Mouse (Mus musculus) hindbrain, embryonic 14.5 days (tissue): ENCODE data around the gene Sh3rf3. TPM values are rescaled to one million over a fixed set of nuclear protein-coding genes. Genes with fewer than 3 reads are reported as not detected.
A peak's percentile ranks its signal among the peaks of the same experiment; 100 is the strongest.

ENCODE experiments used
- ATAC-seq: fragments of 200-750 bp; cut with Nextera tagmentation; 2 replicates; pipeline ENCODE4 v1.8.0; 2017; ENCODE audit warnings: moderate number of reproducible peaks, mild to moderate bottlenecking, moderate TSS enrichment, moderate library complexity; ENCODE audit not compliant: low FRiP score
- DNase-seq: peaks from one replicate; pipeline ENCODE4 v3.0.0-alpha.2; 2015; ENCODE audit warnings: low spot score
- H3K27ac ChIP-seq: fragments of 300-500 bp; sonication (generic); 2 replicates; pipeline ENCODE4 v1.5.1; 2014; ENCODE audit warnings: mild to moderate bottlenecking, moderate library complexity
- H3K27me3 ChIP-seq: fragments of 300-500 bp; sonication (generic); 2 replicates; pipeline ENCODE4 v1.6.1; 2014; ENCODE audit warnings: mild to moderate bottlenecking, low read length, mixed read lengths; ENCODE audit not compliant: control insufficient read depth, insufficient read depth
- H3K36me3 ChIP-seq: fragments of 300-500 bp; sonication (generic); replicated peaks from 2 replicates; pipeline ENCODE4 v1.6.1; 2014; ENCODE audit not compliant: control insufficient read depth, insufficient read depth
- H3K4me1 ChIP-seq: fragments of 300-500 bp; sonication (generic); replicated peaks from 2 replicates; pipeline ENCODE4 v1.6.1; 2014; ENCODE audit warnings: antibody characterized with exemption, low read length, mixed read lengths; ENCODE audit not compliant: control insufficient read depth, insufficient read depth
- H3K4me2 ChIP-seq: fragments of 300-500 bp; sonication (generic); replicated peaks from 2 replicates; pipeline ENCODE4 v1.6.1; 2014; ENCODE audit warnings: mild to moderate bottlenecking, moderate library complexity
- H3K4me3 ChIP-seq: fragments of 300-500 bp; sonication (generic); replicated peaks from 2 replicates; pipeline ENCODE4 v1.5.1; 2014; ENCODE audit warnings: mild to moderate bottlenecking, low read length
- H3K9ac ChIP-seq: fragments of 300-500 bp; sonication (generic); 2 replicates; pipeline ENCODE4 v1.6.1; 2014
- H3K9me3 ChIP-seq: fragments of 300-500 bp; sonication (generic); 2 replicates; pipeline ENCODE4 v1.6.1; 2016; ENCODE audit warnings: low read length; ENCODE audit not compliant: control insufficient read depth
- WGBS: fragments of 180-500 bp; shearing (Covaris S2); extraction: QIAGEN DNeasy Blood & Tissue Kit; methylation state at CpG from one replicate; pipeline ENCODE4 v1.1.7; 2014; 5-methylcytosine and 5-hydroxymethylcytosine counted together
- polyA plus RNA-seq: library from polyadenylated mRNA; unstranded; fragments of >200 nt; fragmentation: Nextera tagmentation; extraction: Ambion mirVana; gene quantifications from 2 replicates; pipeline ENCODE4 v1.2.1, GENCODE M21; 2014

The Sh3rf3 gene
- polyA plus RNA-seq, 1 experiment from 2014 or later = 5.2 TPM

GRCm38 (mm10) chr10:58981674-58982329 is 168.6 kb downstream of the Sh3rf3 start:
- WGBS = 77% methylated on average over 9 of the region's 9 CpGs
- peaks cover 9% of the 10 kb centered on the region for H3K4me1 ChIP-seq
- no peak overlapping the region for H3K4me2 ChIP-seq
- no peak overlapping the region for H3K27ac ChIP-seq
- no peak overlapping the region for H3K9ac ChIP-seq
- H3K9me3 ChIP-seq = no peaks in the 10 kb centered on the region
- H3K4me3 ChIP-seq = no peak overlapping the region
- no peaks in the 10 kb centered on the region for H3K36me3 ChIP-seq
- DNase-seq (no peak), ATAC-seq (no peak)
- H3K27me3 ChIP-seq = no peaks in the 10 kb centered on the region

DNA sequence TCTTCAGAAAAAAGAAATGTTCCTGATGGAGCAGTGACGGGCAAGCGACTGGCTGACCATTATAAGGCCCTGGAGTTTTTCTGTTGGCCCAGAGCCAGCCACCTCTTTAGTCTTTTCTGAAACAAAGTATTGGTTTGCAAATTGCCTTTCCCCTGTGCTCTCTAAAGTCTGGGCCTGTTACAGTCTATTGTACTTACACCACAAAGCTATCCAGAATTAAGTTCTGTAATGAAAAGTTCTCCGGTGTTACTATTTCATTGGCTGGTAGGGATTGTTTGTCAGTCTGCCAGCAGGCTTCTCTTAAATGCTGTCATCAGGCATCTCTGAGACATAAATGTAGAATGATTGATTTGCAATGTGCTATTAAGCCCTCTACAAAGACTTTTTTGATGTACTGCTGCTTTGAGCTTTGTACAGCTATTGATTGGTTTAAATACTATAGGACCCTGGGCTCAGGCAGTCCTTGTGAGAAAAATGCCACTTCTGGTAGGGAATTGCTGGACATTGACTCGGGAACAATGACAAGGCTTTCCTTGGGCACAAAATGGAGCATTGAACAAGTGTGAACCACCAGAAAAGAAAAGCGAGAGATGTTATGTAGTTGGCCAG is 169.5 kb downstream of the Sh3rf3 start:
- ATAC-seq = no peak
- no peak overlapping the region for H3K4me2 ChIP-seq
- H3K27ac ChIP-seq = no peak overlapping the region
- 41% methylated on average over 5 of the region's 5 CpGs for whole genome bisulfite sequencing
- no peaks in the 10 kb centered on the region for H3K27me3 ChIP-seq
- H3K4me3 ChIP-seq = no peak overlapping the region
- DNase-seq = peak; percentile 28
- H3K4me1 ChIP-seq = peaks cover 9% of the 10 kb centered on the region
- H3K36me3 ChIP-seq = no peaks in the 10 kb centered on the region
- no peak overlapping the region for H3K9ac ChIP-seq
- H3K9me3 ChIP-seq = no peaks in the 10 kb centered on the region

DNA sequence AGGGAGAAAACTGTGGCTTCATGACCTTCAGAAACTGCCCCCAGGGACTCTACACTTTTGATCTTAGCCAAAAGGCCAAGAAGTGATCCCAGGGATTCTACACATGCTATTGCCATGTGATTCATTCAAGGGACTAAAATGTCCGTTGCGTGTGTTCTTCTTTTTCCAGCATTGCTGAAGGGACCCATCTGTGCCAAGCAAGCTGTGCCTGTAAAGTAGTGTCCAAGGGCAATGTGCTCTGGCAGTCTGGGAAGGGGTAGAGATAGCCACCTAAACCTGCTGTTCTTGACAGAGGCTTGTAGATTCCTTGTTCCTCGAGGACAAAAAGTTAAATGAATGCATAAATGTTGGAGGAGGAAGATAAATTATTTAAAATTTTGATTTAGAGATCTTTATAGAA is 178.5 kb downstream of the Sh3rf3 start:
- Histone ChIP-seq H3K27me3 (no peaks in the 10 kb centered on the region), H3K4me2 (no peak overlapping the region), H3K4me3 (no peak overlapping the region), H3K36me3 (no peaks in the 10 kb centered on the region), H3K9ac (no peak overlapping the region), H3K9me3 (no peaks in the 10 kb centered on the region), H3K4me1 (no peaks in the 10 kb centered on the region), H3K27ac (no peak overlapping the region)
- DNase-seq = no peak
- no peak for ATAC-seq
- 89% methylated on average over 3 of the region's 3 CpGs for WGBS

- no peaks in the 10 kb centered on the region for H3K4me1 ChIP-seq
- WGBS = 86% methylated on average over 2 of the region's 2 CpGs
These were observed 181.6 kb downstream of the Sh3rf3 start for GRCm38 (mm10) chr10:58994726-58995125.

GRCm38 (mm10) chr10:58995132-58995531 is 182.0 kb downstream of the Sh3rf3 start:
- no peaks in the 10 kb centered on the region for H3K9me3 ChIP-seq
- WGBS = 68% methylated on average over 3 of the region's 3 CpGs
- no peaks in the 10 kb centered on the region for H3K27me3 ChIP-seq

More at GRCm38 (mm10) chr10:58994726-58995125, 181.6 kb downstream of the Sh3rf3 start:
- Histone ChIP-seq H3K4me2 (no peak overlapping the region), H3K9ac (no peak overlapping the region), H3K27ac (no peak overlapping the region), H3K9me3 (no peaks in the 10 kb centered on the region), H3K27me3 (no peaks in the 10 kb centered on the region), H3K4me3 (no peak overlapping the region), H3K36me3 (no peaks in the 10 kb centered on the region)
- no peak for DNase-seq
- no peak for ATAC-seq

GRCm38 (mm10) chr10:59002361-59002760 is 189.2 kb downstream of the Sh3rf3 start:
- H3K4me1 ChIP-seq = no peaks in the 10 kb centered on the region
- no peak overlapping the region for H3K9ac ChIP-seq
- no peaks in the 10 kb centered on the region for H3K36me3 ChIP-seq
- ATAC-seq (no peak), DNase-seq (no peak)
- H3K27me3 ChIP-seq = no peaks in the 10 kb centered on the region
- no peak overlapping the region for H3K27ac ChIP-seq
- no peak overlapping the region for H3K4me3 ChIP-seq
- H3K4me2 ChIP-seq = no peak overlapping the region
- no peaks in the 10 kb centered on the region for H3K9me3 ChIP-seq
- 92% methylated on average over 9 of the region's 9 CpGs for WGBS

More at GRCm38 (mm10) chr10:58995132-58995531, 182.0 kb downstream of the Sh3rf3 start:
- Histone ChIP-seq H3K36me3 (no peaks in the 10 kb centered on the region), H3K27ac (no peak overlapping the region), H3K4me2 (no peak overlapping the region), H3K9ac (no peak overlapping the region), H3K4me3 (no peak overlapping the region), H3K4me1 (no peaks in the 10 kb centered on the region)
- no peak for ATAC-seq
- no peak for DNase-seq

GRCm38 (mm10) chr10:59011415-59011814 is 198.3 kb downstream of the Sh3rf3 start:
- Histone ChIP-seq H3K4me1 (no peaks in the 10 kb centered on the region), H3K9me3 (no peaks in the 10 kb centered on the region), H3K4me2 (no peak overlapping the region), H3K9ac (no peak overlapping the region), H3K27ac (no peak overlapping the region), H3K27me3 (no peaks in the 10 kb centered on the region), H3K36me3 (no peaks in the 10 kb centered on the region), H3K4me3 (no peak overlapping the region)
- DNase-seq (no peak), ATAC-seq (no peak)
- 88% methylated on average over 7 of the region's 7 CpGs for WGBS

GRCm38 (mm10) chr10:59013618-59014017 is 200.5 kb downstream of the Sh3rf3 start:
- Histone ChIP-seq H3K4me2 (no peak overlapping the region), H3K9me3 (0 out of 2 replicates have a peak, but pooled peaks cover 7% of the 10 kb centered on the region), H3K4me3 (no peak overlapping the region), H3K36me3 (no peaks in the 10 kb centered on the region), H3K27ac (no peak overlapping the region), H3K4me1 (no peaks in the 10 kb centered on the region), H3K9ac (no peak overlapping the region), H3K27me3 (no peaks in the 10 kb centered on the region)
- WGBS = 76% methylated on average over 9 of the region's 9 CpGs
- ATAC-seq (no peak), DNase-seq (no peak)

GRCm38 (mm10) chr10:59019302-59019973 is 206.3 kb downstream of the Sh3rf3 start:
- no peak overlapping the region for H3K27ac ChIP-seq
- 0 out of 2 replicates have a peak, but pooled peaks cover 11% of the 10 kb centered on the region for H3K9me3 ChIP-seq
- H3K4me1 ChIP-seq = no peaks in the 10 kb centered on the region
- H3K4me2 ChIP-seq = no peak overlapping the region
- DNase-seq (no peak), ATAC-seq (no peak)
- H3K9ac ChIP-seq = no peak overlapping the region
- H3K27me3 ChIP-seq = no peaks in the 10 kb centered on the region
- 60% methylated on average over 3 of the region's 3 CpGs for WGBS
- H3K4me3 ChIP-seq = no peak overlapping the region
- no peaks in the 10 kb centered on the region for H3K36me3 ChIP-seq
